Mouse (Mus musculus) neural tube, embryonic 11.5 days (tissue): ENCODE results near the gene Htra2. TPM values are rescaled to one million over a fixed set of nuclear protein-coding genes. Genes with fewer than 3 reads are reported as not detected.

Experiments used
- ATAC-seq: fragments of 200-750 bp; cut with Nextera tagmentation; 2 replicates; pipeline ENCODE4 v1.8.0; 2017; ENCODE audit warnings: moderate number of reproducible peaks, mild to moderate bottlenecking, moderate TSS enrichment, moderate library complexity; ENCODE audit not compliant: insufficient read depth, low FRiP score, low TSS enrichment
- DNase-seq: peaks from one replicate; pipeline ENCODE4 v3.0.0-alpha.2; 2015; ENCODE audit warnings: low spot score
- H3K27ac ChIP-seq: fragments of 300-500 bp; sonication (generic); 2 replicates; pipeline ENCODE4 v1.5.1; 2014; ENCODE audit warnings: low read depth, mild to moderate bottlenecking, low read length
- H3K27me3 ChIP-seq: fragments of 300-500 bp; sonication (generic); 2 replicates; pipeline ENCODE4 v1.6.1; 2014; ENCODE audit warnings: mild to moderate bottlenecking, low read length, mixed read lengths; ENCODE audit not compliant: control insufficient read depth, insufficient read depth
- H3K36me3 ChIP-seq: fragments of 300-500 bp; sonication (generic); 2 replicates; pipeline ENCODE4 v1.6.1; 2014; ENCODE audit warnings: mild to moderate bottlenecking, low read length, moderate library complexity, mixed read lengths; ENCODE audit not compliant: control insufficient read depth, insufficient read depth
- H3K4me1 ChIP-seq: fragments of 300-500 bp; sonication (generic); 2 replicates; pipeline ENCODE4 v1.6.1; 2014; ENCODE audit warnings: low read length, mixed read lengths; ENCODE audit not compliant: control insufficient read depth, insufficient read depth
- H3K4me2 ChIP-seq: fragments of 300-500 bp; sonication (generic); 2 replicates; pipeline ENCODE4 v1.6.1; 2014; ENCODE audit warnings: low read depth, mild to moderate bottlenecking, moderate library complexity
- H3K4me3 ChIP-seq: fragments of 300-500 bp; sonication (generic); 2 replicates; pipeline ENCODE4 v1.5.1; 2014; ENCODE audit warnings: low read depth, low read length
- H3K9ac ChIP-seq: fragments of 300-500 bp; sonication (generic); 2 replicates; pipeline ENCODE4 v1.6.1; 2014; ENCODE audit warnings: mild to moderate bottlenecking, low read length
- H3K9me3 ChIP-seq: fragments of 300-500 bp; sonication (generic); 2 replicates; pipeline ENCODE4 v1.6.1; 2016; ENCODE audit warnings: low read length; ENCODE audit not compliant: control insufficient read depth
- WGBS: fragments of 180-500 bp; shearing (Covaris S2); extraction: QIAGEN DNeasy Blood & Tissue Kit; methylation state at CpG from one replicate; pipeline ENCODE4 v1.1.7; 2014; 5-methylcytosine and 5-hydroxymethylcytosine counted together
- polyA plus RNA-seq: library from polyadenylated mRNA; unstranded; fragments of >200 nt; fragmentation: Nextera tagmentation; extraction: Ambion mirVana; gene quantifications from 2 replicates; pipeline ENCODE4 v1.2.1, GENCODE M21; 2014

Gene Htra2
- polyA plus RNA-seq, 1 experiment from 2014 or later: 34.1 TPM

DNA sequence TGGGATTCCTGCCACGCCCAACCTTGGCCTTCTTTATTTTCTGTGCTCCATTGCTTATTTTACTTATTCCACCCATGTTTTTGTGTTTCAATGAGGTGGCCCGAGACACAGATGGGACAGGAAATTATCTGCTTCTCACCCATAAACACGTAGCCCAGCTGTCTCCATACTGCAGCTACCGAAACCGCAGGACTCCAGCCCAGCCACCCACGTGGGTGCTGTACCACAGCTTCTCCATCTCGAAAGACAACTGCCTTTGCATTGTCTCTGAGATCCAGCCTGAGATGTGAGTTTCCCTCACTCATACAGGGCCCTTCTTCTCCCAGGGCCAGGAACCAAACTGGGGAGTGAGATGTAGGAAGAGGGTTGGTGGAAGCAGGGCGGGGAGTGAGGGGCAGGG is 10.9 kb upstream of the Htra2 start:
- 42% methylated on average over 8 of the region's 8 CpGs for WGBS

GRCm38 (mm10) chr6:83058725-83059124 is 3.7 kb upstream of the Htra2 start:
- H3K27me3 ChIP-seq: peaks cover 14% of the 10 kb centered on the region
- no peak overlapping the region for H3K4me2 ChIP-seq
- no peak overlapping the region for H3K9ac ChIP-seq
- H3K4me3 ChIP-seq: no peak overlapping the region
- H3K27ac ChIP-seq: no peak overlapping the region
- no peaks in the 10 kb centered on the region; the same call in none of the 2 replicates for H3K36me3 ChIP-seq
- H3K4me1 ChIP-seq: peaks cover 6% of the 10 kb centered on the region; the same call in 1 of the 2 replicates
- H3K9me3 ChIP-seq: no peaks in the 10 kb centered on the region
- ATAC-seq (no peak), DNase-seq (no peak)
- whole genome bisulfite sequencing: 80% methylated on average over 2 of the region's 2 CpGs

More for the DNA sequence above, 10.9 kb upstream of the Htra2 start:
- Histone ChIP-seq H3K27ac (no peak overlapping the region), H3K4me2 (no peak overlapping the region), H3K4me1 (peaks cover 7% of the 10 kb centered on the region; the same call in 1 of the 2 replicates), H3K27me3 (peaks cover 84% of the 10 kb centered on the region), H3K36me3 (no peaks in the 10 kb centered on the region), H3K9ac (no peak overlapping the region), H3K9me3 (no peaks in the 10 kb centered on the region), H3K4me3 (no peak overlapping the region)
- ATAC-seq (no peak), DNase-seq (no peak)

DNA sequence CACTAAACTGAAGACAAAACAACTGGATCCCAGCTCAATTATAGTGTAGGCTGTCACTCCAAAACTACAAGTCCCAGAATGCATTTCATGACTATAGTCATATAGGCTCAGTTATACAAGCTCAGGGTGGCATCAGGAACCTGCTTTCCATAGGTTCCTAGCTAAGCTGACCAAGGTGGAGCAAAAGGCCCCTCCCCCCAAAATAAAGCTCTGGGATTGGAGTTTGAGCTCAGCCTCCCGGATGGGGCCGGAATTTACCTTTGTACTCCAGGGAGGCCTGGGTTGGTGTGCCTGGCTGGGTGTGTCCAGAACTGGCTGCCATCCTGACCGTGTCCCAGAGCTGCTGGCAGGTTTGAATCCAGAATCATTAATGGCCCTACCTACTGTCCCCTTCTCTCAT is 2.7 kb upstream of the Htra2 start, which contains the start of gene Dqx1:
Gene Dqx1 (plus strand): TSS at position 55 of the 400 bp plus-strand sequence.
- Histone ChIP-seq H3K27me3 (peaks cover 5% of the 10 kb centered on the region), H3K4me1 (peaks cover 11% of the 10 kb centered on the region), H3K36me3 (no peaks in the 10 kb centered on the region; the same call in none of the 2 replicates), H3K4me3 (no peak within 1 kb of the TSS), H3K4me2 (no peak within 1 kb of the TSS), H3K9me3 (no peaks in the 10 kb centered on the region), H3K27ac (no peak within 1 kb of the TSS), H3K9ac (no peak within 1 kb of the TSS)
- DNase-seq (no peak), ATAC-seq (no peak)
- 46% methylated on average over 3 of the region's 3 CpGs for WGBS

DNA sequence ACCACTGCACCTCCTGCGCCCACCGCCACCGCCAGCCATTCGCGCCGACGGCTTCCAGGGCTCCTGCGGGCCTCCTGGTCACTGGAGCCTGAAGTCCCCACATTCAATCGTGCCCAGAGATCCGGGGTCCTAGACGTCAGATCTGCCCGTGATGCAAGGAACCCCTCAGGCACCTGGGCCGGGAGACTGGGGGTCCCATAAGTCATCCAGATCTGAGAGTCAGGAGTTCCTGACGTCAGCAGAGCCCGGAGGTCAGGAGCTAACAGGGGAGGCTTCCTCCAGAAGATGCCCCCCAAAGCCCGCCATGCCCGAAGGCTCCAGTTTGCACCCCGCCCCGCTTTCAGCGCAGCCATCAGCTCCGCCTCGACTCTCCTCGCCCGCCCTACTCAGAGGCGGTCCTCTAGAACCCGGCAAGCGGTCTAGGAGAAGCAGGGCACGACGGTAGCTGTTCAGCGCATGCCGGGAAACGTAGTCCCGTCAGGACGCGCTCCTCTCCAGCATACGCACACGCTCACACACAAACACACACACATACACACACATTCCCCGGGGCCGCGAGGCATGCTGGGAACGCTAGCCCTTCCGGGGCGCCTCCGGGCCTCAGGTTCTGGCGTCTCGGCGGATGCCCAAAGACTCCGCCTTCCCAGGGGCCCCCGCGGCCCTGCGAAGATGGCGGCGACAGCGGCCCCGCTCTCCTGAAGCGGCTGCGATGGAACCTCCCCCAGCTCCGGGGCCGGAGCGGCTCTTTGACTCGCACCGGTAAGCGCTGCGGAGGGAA is 810 bp downstream of the Htra2 start, which contains the start of gene Aup1:
Gene Aup1 (plus strand): TSS at position 448 of the 778 bp plus-strand sequence.
- peak within 1 kb of the TSS; percentile 96 for H3K4me3 ChIP-seq
- DNase-seq (peak; percentile 98), ATAC-seq (peak; percentile 96)
- H3K36me3 ChIP-seq: peaks cover 3% of the 10 kb centered on the region
- H3K27ac ChIP-seq: peak within 1 kb of the TSS; percentile 65
- H3K4me1 ChIP-seq: peaks cover 15% of the 10 kb centered on the region
- peak within 1 kb of the TSS; percentile 87 for H3K4me2 ChIP-seq
- H3K9ac ChIP-seq: peak within 1 kb of the TSS; percentile 92
- no peaks in the 10 kb centered on the region for H3K27me3 ChIP-seq
- no peaks in the 10 kb centered on the region for H3K9me3 ChIP-seq
- under 1% methylated on average over 64 of the region's 64 CpGs for WGBS

- WGBS: 3% methylated on average over 26 of the region's 26 CpGs
- Histone ChIP-seq H3K4me1 (peaks cover 15% of the 10 kb centered on the region), H3K9me3 (no peaks in the 10 kb centered on the region), H3K36me3 (peaks cover 3% of the 10 kb centered on the region), H3K4me3 (peak overlapping the region; percentile 96), H3K27ac (0 out of 2 replicates have a peak overlapping the region, but pooled peaks have one; percentile 17), H3K9ac (peak overlapping the region; percentile 92), H3K4me2 (peak overlapping the region; percentile 87), H3K27me3 (no peaks in the 10 kb centered on the region)
- peak; percentile 4; the same call in 1 of the 2 replicates for ATAC-seq
- peak; percentile 60 for DNase-seq
These were observed 1.7 kb downstream of the Htra2 start for GRCm38 (mm10) chr6:83053136-83053960.

DNA sequence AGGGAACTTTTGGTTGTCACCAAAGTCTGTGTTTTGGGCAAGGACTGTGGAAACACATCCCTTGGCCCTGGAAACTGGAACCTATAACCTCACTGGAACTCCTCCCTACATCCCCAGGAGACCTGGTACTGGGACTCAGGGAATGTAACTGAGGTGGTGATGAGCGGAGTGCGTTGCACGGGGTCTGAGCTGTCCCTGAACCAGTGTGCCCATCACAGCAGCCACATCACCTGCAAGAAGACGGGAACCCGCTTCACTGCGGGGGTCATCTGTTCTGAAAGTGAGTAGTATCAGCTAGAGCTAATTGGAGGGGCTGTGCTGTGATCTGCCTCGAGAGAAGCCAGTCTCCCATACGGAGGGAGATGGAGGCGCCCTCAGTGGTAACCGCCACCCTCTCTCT is 5.7 kb downstream of the Htra2 start:
- 70% methylated on average over 10 of the region's 10 CpGs for WGBS
- Histone ChIP-seq H3K4me3 (no peak overlapping the region), H3K27ac (no peak overlapping the region), H3K27me3 (no peaks in the 10 kb centered on the region), H3K4me2 (no peak overlapping the region), H3K9me3 (no peaks in the 10 kb centered on the region), H3K36me3 (peaks cover 3% of the 10 kb centered on the region; the same call in 1 of the 2 replicates), H3K9ac (no peak overlapping the region), H3K4me1 (peaks cover 9% of the 10 kb centered on the region)
- DNase-seq (no peak), ATAC-seq (no peak)

DNA sequence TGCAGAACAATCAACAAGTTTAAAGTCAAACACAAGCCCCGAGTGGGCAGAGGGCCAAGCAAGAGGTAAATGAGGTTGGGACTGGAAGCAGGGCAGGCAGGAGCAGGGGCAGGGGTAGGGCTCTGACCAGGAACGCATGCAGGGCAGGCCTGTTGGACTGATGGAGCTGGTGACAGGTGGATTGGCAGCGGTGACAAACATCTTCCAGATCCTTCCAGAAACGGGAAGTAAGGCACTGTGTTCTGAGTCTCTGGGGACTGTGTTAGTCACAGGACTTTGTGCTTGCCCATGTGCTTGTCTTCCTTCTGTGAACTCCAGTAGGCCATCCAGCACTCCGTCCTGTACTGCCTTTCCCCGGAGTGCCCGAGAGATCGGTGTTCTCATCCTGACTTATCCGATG is 10.3 kb downstream of the Htra2 start:
- H3K36me3 ChIP-seq: no peaks in the 10 kb centered on the region
- 73% methylated on average over 9 of the region's 9 CpGs for WGBS
- DNase-seq: no peak
- H3K9ac ChIP-seq: no peak overlapping the region
- H3K4me1 ChIP-seq: no peaks in the 10 kb centered on the region
- no peak for ATAC-seq
- H3K27ac ChIP-seq: no peak overlapping the region
- H3K4me2 ChIP-seq: no peak overlapping the region
- H3K27me3 ChIP-seq: no peaks in the 10 kb centered on the region
- no peak overlapping the region for H3K4me3 ChIP-seq
- no peaks in the 10 kb centered on the region for H3K9me3 ChIP-seq

GRCm38 (mm10) chr6:83043993-83044392 is 11.1 kb downstream of the Htra2 start:
- Histone ChIP-seq H3K27me3 (no peaks in the 10 kb centered on the region), H3K36me3 (no peaks in the 10 kb centered on the region), H3K9ac (no peak overlapping the region), H3K9me3 (no peaks in the 10 kb centered on the region), H3K4me1 (no peaks in the 10 kb centered on the region), H3K27ac (no peak overlapping the region), H3K4me2 (no peak overlapping the region), H3K4me3 (no peak overlapping the region)
- DNase-seq (no peak), ATAC-seq (no peak)
- 85% methylated on average over 5 of the region's 5 CpGs for WGBS
